Mouse (Mus musculus): ENCODE results near the gene Adam15.

Gene Adam15

DNA sequence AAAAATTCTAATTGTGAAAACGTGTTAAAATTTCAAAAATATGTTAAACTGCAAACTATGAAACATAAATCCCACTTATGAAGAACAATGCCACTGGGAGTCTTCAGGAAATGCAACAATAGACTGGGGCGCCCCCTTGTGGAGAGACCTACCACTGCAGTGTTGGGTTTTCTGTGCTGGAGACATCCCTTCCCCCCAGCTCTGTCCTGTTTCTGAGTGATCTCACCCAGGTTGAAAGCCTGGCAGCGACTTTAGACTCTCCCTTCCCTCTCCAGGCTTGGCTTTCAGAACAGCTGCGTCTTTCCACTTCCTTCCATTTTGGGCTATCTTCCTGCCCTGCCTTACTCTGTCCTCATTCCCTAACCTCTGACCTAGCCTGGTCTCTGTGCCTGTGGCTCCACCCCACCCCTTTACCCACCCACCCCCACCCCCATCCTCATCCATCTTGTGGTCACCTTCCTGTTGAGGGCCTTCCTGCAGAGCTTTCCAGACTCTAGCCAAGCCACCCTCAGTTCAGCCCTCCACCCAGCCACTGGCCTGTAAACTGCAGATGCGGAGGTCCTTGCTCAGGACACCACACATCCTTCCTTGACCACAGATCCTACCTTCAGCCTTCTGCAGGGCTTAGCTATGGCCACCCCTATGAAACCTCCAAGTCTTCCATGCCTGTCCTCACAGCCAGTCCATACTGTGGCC is 5.2 kb upstream of the Adam15 start:
- peak; percentile 75 to 80 for DNase-seq (ENCODE audit: low spot score in 2 of 2)

DNA sequence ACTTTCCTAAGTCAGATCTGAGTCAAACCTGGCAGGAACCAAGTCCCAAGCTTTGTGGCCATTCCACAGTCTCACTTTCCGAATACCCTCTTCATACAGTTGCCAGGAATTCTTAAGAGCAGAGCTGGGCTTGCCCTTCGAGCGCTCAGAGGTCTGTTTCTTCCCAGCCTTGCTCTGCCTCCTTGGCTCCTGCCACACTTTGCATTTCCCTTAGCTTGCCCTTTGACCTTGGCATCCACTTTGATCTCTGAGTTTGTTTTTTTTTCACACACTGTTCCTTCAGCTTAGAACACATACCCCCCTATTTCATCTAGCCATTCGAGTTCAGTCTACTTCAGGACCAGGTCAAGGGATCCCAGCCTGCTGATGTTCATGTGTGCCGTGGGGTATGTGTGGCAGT is 1.5 kb upstream of the Adam15 start:
- DNase-seq (ENCODE audit: low spot score in 2 of 2): no peak

DNA sequence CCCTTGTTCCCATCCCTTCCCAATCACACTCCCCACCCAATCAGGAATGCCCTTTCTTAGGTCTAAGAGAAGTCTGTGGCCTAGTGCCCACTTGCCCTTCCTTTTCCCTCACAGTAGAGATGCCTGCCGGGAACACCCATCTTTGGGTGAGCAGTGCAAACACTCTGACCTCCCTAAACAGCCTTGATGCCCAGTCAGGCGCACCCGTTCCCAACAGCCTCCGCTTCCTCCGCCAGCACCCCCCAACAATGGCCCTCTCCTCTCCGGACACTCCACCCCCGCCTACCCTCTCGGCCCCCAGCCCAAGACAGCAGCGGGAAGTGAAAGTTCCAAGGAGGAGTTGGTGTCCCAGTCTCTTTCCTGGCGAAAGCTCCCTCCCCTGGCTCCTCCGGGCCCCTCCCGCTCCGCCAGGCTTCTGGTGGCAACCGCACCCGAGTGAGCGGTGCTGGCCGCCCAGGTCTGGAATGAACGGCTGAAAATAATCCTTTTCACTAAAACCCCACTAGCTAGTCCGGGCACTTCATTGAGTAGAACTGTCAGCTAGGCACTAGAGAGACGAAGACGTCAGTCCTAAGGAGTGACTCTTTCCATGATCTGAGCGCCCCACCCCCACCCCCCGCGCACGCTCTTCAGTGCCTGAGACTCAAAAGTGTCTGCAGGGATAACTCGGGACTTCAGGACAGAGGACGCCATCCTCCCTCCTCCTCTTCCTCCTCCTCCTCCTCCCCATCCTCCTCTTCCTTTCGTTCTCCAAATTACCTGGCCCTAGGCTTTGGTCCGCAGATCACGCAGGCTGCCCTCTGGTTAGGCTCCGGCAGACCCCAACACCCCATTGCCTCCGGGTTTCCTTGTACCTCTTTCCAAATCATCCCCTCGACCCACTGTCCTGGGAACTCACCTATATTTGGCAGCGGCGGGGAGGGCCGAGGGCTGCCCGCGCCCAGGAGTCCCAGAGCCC is 606 bp downstream of the Adam15 start:
- peak; percentile 31 to 42 for DNase-seq (ENCODE audit: low spot score in 2 of 2)

DNA sequence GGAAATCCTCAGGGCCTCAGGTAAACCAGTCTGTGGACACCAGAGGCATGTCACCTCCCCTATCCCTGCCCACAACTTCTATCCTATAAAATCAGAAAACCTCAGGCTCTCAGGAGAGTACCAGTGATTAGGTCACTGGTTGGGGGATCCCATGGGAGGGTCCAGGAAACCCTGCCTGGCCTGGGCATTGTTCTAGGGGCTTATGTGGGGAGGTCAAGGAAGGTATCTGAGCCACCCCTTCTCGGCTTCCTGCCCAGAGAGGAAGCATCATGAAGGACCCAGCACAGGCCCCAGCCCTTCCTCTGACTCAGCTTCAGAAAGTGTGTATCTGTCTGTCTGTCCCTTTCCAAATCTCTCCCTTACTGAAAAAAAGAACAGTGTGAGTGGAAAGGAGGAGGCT is 1.9 kb downstream of the Adam15 start:
- DNase-seq (ENCODE audit: low spot score in 2 of 2): no peak

DNA sequence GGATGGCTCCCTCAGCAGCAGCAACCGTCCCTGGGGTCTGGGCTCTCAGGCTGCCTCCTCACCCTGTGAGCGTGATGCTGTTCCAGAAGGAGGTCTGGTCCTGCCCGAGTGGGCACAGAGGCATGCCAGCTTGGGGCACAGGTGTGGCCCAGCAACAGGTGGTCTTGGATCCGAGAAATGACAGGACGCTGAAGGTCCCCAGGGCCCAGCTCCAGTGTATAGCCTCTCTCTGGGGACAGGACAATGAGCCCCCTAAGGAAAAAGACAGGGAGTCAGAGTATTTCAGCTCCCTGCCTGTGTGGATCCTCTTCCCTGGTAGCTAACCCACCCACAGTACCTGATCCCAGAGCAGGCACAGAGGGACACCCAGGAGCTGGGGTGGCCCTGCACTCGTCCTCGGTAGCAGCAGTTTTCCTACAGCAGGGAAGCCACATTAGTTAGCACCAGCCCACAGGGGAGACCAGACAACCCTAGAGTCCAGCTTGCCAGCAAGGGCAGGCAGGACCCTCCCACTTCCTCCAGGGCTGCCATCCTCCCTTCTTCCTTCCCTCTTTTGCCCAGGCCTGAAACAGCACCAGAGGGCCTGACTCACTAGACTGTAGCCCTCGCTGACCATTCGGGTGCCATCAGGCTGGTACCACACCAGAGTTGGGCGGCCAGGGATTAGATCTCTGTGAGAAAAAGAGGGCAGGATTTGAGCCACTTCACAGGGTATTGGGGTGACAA is 2.8 kb downstream of the Adam15 start:
- DNase-seq (ENCODE audit: low spot score in 2 of 2): no peak

DNA sequence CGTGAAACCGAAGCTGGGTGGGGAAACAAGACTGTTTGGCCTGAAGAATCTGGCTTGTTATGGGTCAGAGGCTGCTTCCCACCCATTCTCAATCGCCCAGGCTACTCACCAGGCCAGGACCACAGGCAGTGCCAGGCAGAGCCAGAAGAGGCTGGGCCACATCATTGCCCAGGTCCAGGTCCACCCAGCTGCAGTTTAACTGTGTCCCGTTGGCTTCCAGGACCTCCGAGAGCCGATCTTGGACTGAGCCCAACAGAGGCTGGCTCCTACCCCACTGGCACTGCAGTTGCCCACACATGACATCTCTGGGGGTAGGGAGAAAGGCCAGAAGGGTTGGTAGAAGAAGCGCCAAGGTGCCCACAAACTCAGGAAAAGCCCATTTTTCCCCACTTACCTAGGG is 6.5 kb downstream of the Adam15 start:
- no peak for DNase-seq (ENCODE audit: low spot score in 2 of 2)

DNA sequence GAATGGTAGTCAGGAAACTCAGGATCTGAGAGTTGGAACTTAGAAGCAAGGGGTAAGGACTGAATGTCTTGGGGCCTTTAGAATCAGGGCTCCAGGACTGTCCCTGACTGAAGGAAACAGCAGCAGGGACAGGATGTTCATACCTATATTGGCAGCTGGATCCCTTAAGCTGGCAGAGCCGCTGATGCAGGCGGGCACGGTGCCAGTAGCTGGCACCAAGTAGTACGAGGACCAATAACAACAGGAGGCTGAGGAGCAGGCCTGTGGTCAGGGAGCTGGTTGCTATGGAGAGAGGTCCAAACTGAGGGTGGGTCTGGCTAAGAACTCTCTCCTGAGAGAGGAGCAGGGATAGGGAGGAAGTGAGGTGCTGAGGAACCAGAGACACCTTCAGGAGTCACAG is 8.0 kb downstream of the Adam15 start:
- DNase-seq (ENCODE audit: low spot score in 2 of 2): no peak

DNA sequence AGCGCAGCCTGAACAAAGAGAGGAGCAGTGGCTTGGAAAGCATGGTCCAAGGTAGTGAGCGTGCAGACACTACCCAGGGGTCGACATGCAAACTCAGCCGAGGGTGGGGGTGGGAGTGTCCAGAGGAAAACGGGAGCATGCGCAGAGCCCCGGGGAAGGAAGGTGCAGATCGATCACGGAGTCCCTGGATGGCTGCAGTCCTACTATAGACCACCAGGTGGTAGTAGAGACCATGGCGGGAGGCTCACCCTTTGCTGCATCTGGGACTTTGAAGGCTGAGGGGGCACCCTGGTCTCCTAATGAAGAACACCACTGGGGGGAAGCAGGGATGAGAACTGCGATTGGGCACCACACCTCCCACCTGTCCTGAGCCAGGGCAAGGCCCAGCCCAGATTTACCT is 9.3 kb downstream of the Adam15 start:
- DNase-seq (ENCODE audit: low spot score in 2 of 2): peak; percentile 57 to 60

DNA sequence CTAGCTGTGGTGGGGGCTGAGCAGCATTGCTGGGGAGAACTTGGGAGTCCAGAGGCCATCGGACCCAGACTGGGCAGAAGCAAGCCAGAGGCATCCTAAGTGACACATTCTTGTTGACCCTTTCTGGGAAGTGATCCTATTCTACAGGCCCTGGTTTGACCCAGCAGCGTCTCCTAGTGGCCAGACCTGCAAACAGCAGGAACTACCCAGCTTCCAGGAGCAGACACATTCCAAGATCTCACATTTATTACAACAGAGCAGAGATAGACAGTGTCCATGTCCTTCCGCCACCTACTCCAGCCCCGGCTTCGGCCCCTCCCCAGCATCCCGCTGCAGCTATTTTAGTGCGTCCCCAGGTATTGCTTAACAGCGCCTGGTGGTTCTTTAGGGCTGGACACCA is 10.4 kb downstream of the Adam15 start:
- DNase-seq (ENCODE audit: low spot score in 2 of 2): peak in 1 of 2 experiments; percentile 74

DNA sequence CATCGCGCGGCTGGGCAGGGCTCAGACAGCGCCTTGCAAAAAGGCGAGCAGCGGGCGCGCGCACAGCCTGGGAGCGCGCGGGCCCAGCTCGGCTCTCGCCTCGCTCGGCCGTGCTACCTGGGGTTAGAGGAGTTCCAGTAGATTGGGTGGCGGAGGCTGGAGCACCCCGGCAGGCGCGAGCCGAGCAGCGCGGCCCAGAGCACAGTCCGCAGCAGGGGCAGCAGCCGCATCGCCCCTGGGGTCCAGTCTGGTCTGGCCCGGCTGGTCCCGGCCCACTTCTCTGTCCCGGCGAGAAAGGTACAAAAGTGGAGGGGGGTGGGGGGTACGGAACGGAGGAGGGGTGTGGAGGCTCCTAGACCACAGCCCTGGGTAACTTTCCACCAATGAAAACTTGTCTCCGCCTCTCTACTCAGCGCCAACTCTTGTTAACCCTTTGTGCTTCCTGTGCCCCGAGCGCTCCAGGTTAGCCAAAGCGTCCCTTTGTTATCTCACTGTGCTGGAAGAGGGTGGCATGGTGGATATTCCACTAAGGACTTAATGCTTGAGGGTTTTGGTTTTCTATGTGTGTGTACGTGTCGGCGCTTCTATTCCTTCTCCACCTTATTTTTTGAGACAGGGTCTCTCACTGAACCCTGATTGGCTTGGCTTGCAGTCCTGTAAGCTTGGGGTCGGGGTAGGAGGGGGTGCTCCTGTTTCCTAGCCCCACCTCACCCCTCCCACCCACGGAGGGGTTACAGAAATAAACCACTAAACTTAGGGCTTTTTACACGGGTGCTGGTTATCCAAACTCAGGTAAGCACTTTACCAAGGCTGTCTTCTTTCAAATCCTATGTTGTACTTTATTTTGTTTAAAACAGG is 11.8 kb downstream of the Adam15 start, which contains the start of gene Efna4:
Gene Efna4, minus strand, starts transcription at position 308 of the 858 bp plus-strand sequence.
- peak in 1 of 2 experiments; percentile 56 for DNase-seq (ENCODE audit: low spot score in 2 of 2)

DNA sequence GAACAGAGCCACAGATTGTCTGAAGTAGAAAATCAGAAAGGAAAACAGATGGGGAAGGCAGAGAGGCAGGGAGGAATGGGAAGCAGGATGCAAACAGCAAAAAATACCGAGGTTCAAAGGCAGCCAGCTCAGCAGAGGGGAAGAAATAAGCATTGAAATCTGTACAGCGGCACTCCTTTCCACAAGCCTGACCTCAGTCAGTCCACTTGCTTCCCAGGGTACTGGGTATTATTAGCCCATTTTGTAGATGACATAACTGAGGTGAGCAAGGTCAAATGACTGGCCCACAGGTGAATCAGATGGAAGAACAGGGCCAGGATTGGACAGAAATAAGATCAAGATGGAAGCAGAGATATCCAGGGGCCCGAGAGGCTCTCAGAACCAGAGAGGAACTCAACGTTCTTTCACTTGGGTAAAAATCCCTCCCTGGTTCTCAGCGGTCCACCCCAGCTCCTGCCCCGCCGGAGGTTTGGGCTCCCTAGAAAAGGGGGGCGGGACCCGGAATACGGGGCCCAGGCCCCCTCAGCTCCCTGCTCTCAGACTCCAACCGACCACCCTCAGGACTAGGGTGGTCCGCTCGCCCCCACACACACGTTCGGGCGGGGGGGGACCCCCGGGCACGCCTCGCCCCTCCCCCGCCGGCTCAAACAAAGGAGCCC is 12.6 kb downstream of the Adam15 start:
- no peak for DNase-seq (ENCODE audit: low spot score in 2 of 2)

DNA sequence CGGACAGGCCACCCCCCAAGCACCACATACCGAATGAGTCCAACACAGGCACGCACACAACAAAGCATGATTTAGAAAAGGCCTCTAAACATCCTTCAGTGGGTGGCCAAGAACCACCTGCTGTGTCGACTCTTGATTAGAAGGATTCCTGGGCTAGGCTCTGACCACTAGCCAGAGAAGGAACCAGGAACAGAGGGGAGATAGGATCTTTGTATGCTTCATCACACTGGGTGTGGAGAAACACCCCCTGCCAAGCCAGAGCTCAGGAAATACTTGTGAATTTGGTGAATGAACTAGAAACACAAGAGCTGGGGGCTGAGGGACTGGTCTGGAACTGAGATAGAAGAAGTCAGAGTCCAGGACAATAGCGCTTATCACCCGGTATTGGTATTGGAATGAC is 13.3 kb downstream of the Adam15 start:
- DNase-seq (ENCODE audit: low spot score in 2 of 2): no peak

DNA sequence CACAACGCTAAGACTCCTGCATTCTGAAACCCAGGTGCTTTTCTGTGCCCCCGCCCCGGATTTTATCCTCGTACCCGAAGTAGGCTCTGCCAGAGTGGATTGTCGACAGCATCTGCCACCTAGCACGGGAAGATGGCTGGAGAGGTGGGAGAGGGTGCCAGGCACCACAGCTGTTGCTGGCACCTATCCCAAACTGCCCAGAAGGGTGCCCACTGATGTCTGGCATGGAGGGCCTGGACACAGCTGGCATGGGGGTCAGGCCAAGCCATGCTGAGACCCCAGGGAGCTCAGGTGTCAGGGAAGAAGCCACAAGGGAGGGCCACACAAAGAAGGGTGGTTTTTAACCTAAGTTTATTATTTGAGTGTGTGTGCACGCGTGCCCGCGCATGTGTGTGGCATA is 16.7 kb downstream of the Adam15 start:
- DNase-seq (ENCODE audit: low spot score in 2 of 2): no peak

DNA sequence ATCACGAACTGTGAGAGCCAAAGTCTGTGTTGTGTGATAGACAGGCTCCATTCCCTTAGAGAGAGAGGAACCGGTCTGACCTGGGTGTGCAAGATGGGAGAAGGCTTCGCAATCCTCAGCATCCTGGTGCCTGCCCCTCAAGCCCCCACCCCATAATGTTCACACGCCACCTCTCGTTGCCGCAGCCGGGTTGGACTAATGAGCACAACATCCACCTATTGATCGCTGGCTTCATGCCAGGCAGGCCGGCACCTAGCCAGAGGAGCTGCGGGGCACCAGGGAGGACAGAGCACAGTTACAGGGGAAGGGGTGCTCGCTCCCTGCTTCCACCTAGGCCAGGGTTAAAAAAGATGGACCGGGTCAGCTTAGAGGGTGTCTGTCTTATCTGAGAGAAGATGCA is 17.3 kb downstream of the Adam15 start:
- DNase-seq (ENCODE audit: low spot score in 2 of 2): no peak

DNA sequence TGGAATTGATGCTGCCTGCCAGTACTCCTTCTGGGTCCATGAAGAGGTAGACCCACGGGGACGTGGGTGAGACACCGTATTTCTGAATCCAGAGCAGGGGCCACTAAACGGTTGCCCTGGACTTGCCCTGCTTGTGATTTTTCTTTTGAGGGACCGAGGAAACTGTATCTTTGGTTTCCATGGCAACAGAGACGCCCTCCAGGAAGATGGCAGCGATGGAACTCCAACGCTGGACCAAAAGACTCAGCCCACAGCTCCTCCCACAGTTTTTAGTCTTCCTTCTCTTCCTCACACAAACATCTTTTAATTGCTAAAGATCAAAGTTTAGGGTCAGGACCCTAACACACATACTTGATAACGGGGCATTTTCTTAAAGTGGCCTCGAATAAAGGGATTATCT is 17.8 kb downstream of the Adam15 start:
- DNase-seq (ENCODE audit: low spot score in 2 of 2): no peak

DNA sequence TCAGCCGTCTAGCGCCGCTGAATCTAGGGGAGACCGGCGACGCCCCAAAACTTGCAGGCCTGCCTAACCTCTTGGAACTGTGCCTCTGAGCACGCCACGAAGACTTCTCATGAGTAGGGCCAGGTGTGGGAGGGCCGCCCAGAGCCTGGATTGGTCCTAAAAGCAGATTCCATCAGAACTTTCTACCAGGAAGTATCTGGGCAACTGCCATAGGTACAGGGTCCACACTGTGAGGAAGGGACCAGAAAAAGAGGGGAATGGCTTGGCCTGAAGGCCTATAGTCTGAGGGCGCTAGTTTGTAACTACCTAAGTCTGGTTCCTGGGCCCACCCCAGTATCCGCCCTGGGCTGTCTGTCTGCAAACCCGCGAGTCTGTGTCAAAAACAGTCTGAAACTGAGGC is 18.2 kb downstream of the Adam15 start:
- DNase-seq (ENCODE audit: low spot score in 2 of 2): no peak

DNA sequence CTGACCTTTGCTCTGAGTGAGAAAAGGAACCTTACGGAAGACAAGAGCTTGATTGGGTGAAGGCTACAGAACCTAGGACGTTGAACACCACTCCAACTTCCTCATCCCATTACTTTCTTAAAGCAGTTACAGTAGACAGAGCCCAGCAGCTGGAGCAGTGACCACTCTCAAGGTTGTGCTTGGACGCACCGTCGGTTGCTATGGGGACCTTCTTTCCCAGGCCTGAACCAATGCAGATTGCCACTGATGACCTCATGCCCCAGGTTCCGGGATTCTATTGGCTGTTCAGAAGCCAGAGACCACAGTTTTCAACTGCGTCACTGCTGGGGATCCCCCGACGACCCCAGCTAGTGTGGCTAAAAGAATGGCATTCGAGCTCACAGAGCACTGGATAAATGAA is 18.8 kb downstream of the Adam15 start:
- DNase-seq (ENCODE audit: low spot score in 2 of 2): no peak

DNA sequence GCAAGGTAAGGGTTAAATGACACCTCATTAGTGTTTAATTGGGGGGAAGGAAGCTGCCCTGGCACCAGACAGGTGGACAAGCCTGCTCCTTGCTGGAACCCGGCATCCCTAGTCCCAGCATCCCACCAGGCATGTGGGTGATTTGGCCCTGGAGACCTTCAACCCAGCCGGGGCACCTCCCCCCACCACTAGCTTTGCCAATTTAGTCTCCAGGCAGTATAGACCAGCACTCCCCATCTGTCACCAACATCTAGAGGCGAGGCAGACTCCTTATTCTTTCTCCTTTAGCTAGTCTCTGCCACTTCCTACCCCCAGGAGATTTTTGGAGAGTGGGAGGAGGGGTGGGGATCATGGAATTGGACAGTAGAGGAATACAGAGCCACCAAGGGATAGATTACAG is 19.4 kb downstream of the Adam15 start:
- DNase-seq (ENCODE audit: low spot score in 2 of 2): no peak

DNA sequence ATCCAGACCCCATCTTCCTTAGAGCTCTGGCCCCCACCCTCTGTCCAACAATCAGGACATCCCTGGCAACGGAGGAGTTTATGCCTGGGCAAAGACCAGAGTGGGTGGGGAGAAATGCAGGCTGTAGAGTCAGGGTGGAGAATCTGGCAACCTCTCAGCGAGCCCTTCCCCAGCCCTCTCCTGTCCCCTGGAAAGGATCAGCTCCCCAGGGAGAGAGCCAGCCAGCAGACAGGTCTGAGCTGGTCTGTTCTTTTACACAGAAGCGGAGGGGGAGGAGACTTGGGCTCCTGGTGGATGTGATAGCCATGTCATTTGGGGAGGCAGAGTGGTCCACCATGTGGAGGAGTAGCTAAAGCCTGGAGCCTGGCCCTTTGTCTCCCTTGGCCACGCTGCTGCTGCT is 21.2 kb downstream of the Adam15 start:
- DNase-seq (ENCODE audit: low spot score in 2 of 2): no peak

DNA sequence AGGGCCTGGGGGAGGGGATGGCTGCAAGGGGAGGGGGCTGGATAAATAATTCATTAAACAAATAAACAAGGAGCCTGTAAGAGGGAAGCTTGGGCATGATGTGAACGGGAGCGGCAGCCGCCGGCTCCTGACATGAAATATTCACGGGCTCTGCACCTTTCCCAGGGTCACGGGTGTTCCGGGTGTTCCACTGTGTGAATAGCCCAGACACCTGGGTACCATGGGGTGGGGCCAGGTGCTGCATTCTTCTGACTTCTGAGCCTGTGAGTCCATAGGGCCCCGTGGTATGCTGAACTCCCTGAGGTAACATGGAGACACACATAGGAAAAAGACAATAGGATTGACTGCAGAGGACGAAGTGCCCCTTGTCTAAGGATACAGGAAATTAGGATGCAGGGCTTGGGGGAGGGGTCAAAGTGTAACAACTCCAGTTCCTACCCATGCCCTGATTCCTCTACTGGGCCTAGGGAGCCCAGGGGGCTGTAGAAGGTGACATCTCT is 22.4 kb downstream of the Adam15 start:
- no peak for DNase-seq (ENCODE audit: low spot score in 2 of 2)

DNA sequence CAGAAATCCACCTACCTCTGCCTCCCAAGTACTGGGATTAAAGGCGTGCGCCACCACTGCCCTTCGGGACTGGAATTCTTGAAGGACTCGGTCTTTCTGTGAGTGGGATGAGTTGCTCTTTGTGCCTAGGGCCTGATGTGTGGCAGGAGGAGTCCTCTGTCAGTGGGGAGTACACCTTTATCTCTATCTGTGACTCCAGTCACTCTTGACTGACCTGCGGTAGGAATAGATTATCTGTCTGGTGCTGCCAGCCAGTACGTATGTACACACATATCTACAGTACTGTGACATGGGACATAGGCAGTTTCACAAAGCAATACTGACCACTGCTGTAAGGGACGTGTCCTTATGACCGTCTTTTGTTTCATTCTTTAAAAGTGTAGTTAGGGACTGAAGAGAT is 23.9 kb downstream of the Adam15 start:
- no peak for DNase-seq (ENCODE audit: low spot score in 2 of 2)
